8 mouse cellular contexts compared by ENCODE assay signal in the genomic region with DNA sequence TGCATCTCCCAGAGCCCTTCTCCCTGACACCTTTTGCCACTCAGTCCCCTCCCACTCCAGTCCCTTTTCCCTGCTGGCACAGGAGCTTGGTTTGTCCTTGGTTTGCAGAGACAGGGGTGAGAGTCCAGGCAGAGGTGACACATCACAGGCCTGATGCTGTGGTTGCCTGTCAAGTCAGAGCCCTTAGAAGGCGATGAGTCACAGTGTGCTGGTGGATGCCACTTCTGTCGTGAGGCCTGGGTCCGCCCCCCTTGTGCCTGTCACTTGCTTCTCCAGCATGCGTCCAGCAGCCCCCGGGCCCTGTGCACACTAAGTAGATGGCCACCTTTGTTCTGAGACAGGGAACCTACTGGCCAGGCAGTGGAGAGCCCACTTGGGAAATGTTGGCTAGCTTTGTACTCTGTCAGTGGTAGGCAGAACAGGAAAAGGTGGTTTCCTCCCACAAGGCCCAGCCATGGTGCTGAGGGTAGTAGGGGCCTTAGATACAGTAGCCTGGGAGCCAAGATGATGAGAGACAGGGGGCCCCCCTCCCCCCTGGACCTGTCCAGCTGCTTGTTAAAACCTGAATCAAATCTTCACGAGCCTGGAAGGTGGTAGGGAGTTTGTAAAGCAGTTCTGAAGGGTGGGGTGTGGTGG. TPM values are rescaled to one million over a fixed set of nuclear protein-coding genes. Genes with fewer than 3 reads are reported as not detected.
DNase-seq lines count a peak whose midpoint lies in the region; ATAC-seq lines count a peak whose summit lies in the region.

No protein-coding gene starts in this region.

- peaks cover 34% of the 10 kb centered on the region for H3K36me3 ChIP-seq in hindbrain, embryonic 15.5 days
- peaks cover 47% of the 10 kb centered on the region for H3K36me3 ChIP-seq in stomach, embryonic 15.5 days

- peaks cover 42% of the 10 kb centered on the region for H3K4me1 ChIP-seq in hindbrain, embryonic 15.5 days (replicated peaks)
- no peaks in the 10 kb centered on the region for H3K4me1 ChIP-seq in stomach, embryonic 15.5 days

- 61% methylated on average over 6 of the region's 6 CpGs for WGBS in hindbrain, embryonic 15.5 days
- WGBS in stomach, embryonic 15.5 days: 61% methylated on average over 6 of the region's 6 CpGs

- H3K4me3 ChIP-seq in hindbrain, embryonic 15.5 days: no peak overlapping the region
- H3K4me3 ChIP-seq in stomach, embryonic 15.5 days (replicated peaks): no peak overlapping the region

- no peak overlapping the region for H3K4me2 ChIP-seq in hindbrain, embryonic 15.5 days
- H3K4me2 ChIP-seq in stomach, embryonic 15.5 days: no peak overlapping the region

- no peak for ATAC-seq in hindbrain, embryonic 15.5 days (ENCODE audit: low FRiP score, low read depth)
- ATAC-seq in stomach, embryonic 15.5 days (ENCODE audit: insufficient read depth, low FRiP score, low read depth): peak; percentile 16; the same call in 1 of the 2 replicates

- DNase-seq in embryo, embryonic 10 days (ENCODE audit: low spot score): peak; percentile 20
- no peak for DNase-seq in embryo, embryonic 10.5 days (ENCODE audit: low spot score)
- DNase-seq in right cerebral cortex, adult 18-20 months: peak; percentile 65
- no peak for DNase-seq in right cerebral cortex, postnatal 10 days (ENCODE audit: low spot score in 2 of 2)
- DNase-seq in testis, postnatal 14 days (ENCODE audit: low spot score): no peak
- no peak for DNase-seq in layer of hippocampus, postnatal 36 days

- H3K9me3 ChIP-seq in hindbrain, embryonic 15.5 days: no peaks in the 10 kb centered on the region
- H3K9me3 ChIP-seq in stomach, embryonic 15.5 days: no peaks in the 10 kb centered on the region

- H3K27ac ChIP-seq in hindbrain, embryonic 15.5 days (replicated peaks): peak overlapping the region; percentile 2; the same call in 1 of the 2 replicates
- H3K27ac ChIP-seq in stomach, embryonic 15.5 days: no peak overlapping the region; the same call in 1 of the 2 replicates

- H3K27me3 ChIP-seq in hindbrain, embryonic 15.5 days: no peaks in the 10 kb centered on the region
- no peaks in the 10 kb centered on the region for H3K27me3 ChIP-seq in stomach, embryonic 15.5 days (replicated peaks)

- no peak overlapping the region for H3K9ac ChIP-seq in hindbrain, embryonic 15.5 days
- no peak overlapping the region for H3K9ac ChIP-seq in stomach, embryonic 15.5 days

RNA-seq across cellular contexts. Expression of gene Ppif, which starts 53.4 kb away (rescaled TPM):
- 33.2 and 40.7 TPM in 2 replicates for polyA plus RNA-seq in hindbrain, embryonic 15.5 days (2015; fragmentation: Nextera tagmentation; extraction: Ambion mirVana)
- polyA plus RNA-seq in stomach, embryonic 15.5 days (2015; fragmentation: Nextera tagmentation; extraction: Ambion mirVana): 47.7 and 48.5 TPM in 2 replicates
- 10 to 100 TPM; 27.0 to 28.2 TPM for total RNA-seq in layer of hippocampus, postnatal 36 days (2021)

Comparison
In these comparisons a context has a peak if more than half of its experiments do, and no peak if none do; other contexts are left out.
1. DNase-seq: peak in embryo, embryonic 10 days (single experiment) and right cerebral cortex, adult 18-20 months (single experiment); none in embryo, embryonic 10.5 days (single experiment), right cerebral cortex, postnatal 10 days (0 of 2), testis, postnatal 14 days (single experiment) and layer of hippocampus, postnatal 36 days (0 of 2).